Mouse (Mus musculus): ENCODE measurements around the gene Atg10. TPM values are rescaled to one million over a fixed set of nuclear protein-coding genes. Genes with fewer than 3 reads are reported as not detected.
A peak's percentile ranks its signal among the peaks of the same experiment; 100 is the strongest.
"Not testable (repeated sequence)": the region's sequence is repeated elsewhere in the genome, so short reads cannot be mapped to it uniquely, and the experiment has no call there.

The Atg10 gene
- polyA plus RNA-seq (2015; fragmentation: Nextera tagmentation; extraction: Ambion mirVana) = 26.5 and 29.1 TPM in 2 replicates

DNA sequence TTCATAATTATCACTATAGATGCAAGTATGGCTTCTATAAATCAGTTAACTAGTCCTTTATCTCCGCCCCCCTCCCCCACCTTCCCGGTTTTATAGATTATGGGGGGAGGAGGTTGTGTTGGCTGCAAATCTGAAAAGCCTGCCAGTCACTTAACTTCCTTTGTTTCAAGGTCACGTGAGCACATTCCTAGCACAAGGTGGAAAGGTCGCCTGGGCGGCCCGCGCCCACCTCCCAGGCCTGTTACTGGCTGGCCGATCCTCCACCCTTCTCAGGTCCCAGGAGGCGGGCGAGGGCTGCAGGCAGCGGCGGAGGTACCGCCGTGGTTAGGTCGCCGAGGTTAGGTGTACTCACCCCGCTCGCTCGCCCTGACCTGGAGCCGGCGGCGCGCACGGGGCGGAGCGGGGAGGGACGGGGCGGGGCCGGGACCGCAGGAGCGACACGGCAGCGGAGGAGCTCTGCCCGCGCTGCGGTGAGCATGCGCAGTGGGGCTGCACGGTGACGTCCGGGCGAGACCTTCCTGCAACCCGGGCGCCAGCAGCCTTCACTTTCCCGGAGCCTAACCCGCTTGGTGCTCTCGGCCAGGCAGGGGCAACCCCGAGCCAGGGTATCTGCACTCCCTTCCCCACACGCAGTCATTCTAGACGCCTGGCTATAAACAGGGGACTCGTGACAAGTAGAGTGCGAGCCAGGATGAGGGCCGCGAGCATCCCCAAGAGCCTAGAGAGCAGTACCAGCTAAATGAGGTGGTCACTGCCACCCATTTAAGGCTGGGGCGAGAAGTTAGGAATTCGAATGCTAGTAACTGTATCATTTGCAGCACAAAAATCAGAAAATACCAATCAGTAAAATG, at the start of gene Atg10:
Gene Atg10 (minus strand): TSS at position 382 of the 851 bp plus-strand sequence.
- no peaks in the 10 kb centered on the region for H3K27me3 ChIP-seq
- peak within 1 kb of the TSS; percentile 95 for H3K27ac ChIP-seq
- H3K4me2 ChIP-seq = peak within 1 kb of the TSS; percentile 65
- H3K9me3 ChIP-seq (replicated peaks) = no peaks in the 10 kb centered on the region
- WGBS = under 1% methylated on average over 55 of the region's 55 CpGs
- peak; percentile 97 for ATAC-seq (replicated peaks; ENCODE audit: insufficient number of reproducible peaks, insufficient read depth, low FRiP score, low read depth)
- H3K9ac ChIP-seq = peak within 1 kb of the TSS; percentile 83
- peaks cover 4% of the 10 kb centered on the region; the same call in 1 of the 2 replicates for H3K4me1 ChIP-seq (replicated peaks)
- peak within 1 kb of the TSS; percentile 67 for H3K4me3 ChIP-seq
- H3K36me3 ChIP-seq = no peaks in the 10 kb centered on the region

DNA sequence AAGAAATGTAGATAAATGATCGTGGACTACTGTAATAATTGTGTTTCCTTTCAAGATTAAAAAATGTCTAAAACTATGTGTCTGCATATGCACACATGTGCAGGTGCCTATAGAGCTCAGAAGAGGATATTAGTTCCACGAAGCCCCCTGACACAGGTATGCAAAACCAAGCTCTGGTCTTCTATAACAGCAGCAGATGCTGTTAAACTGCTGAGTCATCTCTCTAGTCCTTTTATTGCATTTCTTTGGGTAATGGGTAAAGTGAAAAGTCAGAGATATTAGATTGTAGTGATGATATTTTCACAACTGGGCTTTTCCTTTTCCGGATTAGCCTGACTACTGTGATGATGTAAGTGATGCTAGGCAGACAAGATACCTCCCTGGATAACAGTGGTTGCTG, 28.6 kb upstream of the Atg10 start:
- H3K4me1 ChIP-seq (replicated peaks) = no peaks in the 10 kb centered on the region
- 81% methylated on average over 3 of the region's 3 CpGs for WGBS
- no peak overlapping the region for H3K27ac ChIP-seq
- no peak overlapping the region for H3K9ac ChIP-seq
- no peaks in the 10 kb centered on the region for H3K9me3 ChIP-seq (replicated peaks)
- no peak overlapping the region for H3K4me3 ChIP-seq
- no peaks in the 10 kb centered on the region for H3K27me3 ChIP-seq
- no peaks in the 10 kb centered on the region for H3K36me3 ChIP-seq
- H3K4me2 ChIP-seq = no peak overlapping the region
- no peak for ATAC-seq (replicated peaks; ENCODE audit: insufficient number of reproducible peaks, insufficient read depth, low FRiP score, low read depth)

DNA sequence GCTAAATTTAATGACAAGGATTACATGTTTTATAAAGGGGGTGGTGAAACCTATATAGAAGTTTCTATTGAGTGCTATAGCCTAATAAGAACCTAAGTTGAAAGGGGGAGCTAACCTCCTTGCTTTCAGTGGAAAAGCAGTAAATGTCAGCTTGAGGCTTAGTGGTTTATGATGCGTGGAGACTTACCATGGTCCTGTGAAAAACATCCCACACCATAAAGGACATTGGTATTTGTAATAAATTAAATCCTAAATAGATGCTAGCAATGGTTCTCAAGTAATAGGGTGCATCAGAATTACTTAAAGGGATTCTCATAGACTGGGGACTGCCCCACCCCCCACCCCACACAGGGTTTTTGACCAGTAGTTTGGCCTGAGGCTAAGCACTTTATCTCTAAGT, 27.9 kb upstream of the Atg10 start:
- WGBS = 71% methylated on average over 1 of the region's 1 CpGs
- H3K4me2 ChIP-seq = no peak overlapping the region
- no peaks in the 10 kb centered on the region for H3K27me3 ChIP-seq
- H3K9ac ChIP-seq = no peak overlapping the region
- ATAC-seq (replicated peaks; ENCODE audit: insufficient number of reproducible peaks, insufficient read depth, low FRiP score, low read depth) = no peak
- no peaks in the 10 kb centered on the region for H3K4me1 ChIP-seq (replicated peaks)
- H3K27ac ChIP-seq = no peak overlapping the region
- no peaks in the 10 kb centered on the region for H3K36me3 ChIP-seq
- H3K9me3 ChIP-seq (replicated peaks) = no peaks in the 10 kb centered on the region
- no peak overlapping the region for H3K4me3 ChIP-seq

GRCm38 (mm10) chr13:91250050-91250449, 26.3 kb upstream of the Atg10 start:
- H3K27me3 ChIP-seq; H3K27ac ChIP-seq; H3K4me3 ChIP-seq; H3K36me3 ChIP-seq; H3K9ac ChIP-seq; H3K9me3 ChIP-seq (replicated peaks); ATAC-seq (replicated peaks; ENCODE audit: insufficient number of reproducible peaks, insufficient read depth, low FRiP score, low read depth); H3K4me1 ChIP-seq (replicated peaks); H3K4me2 ChIP-seq: not testable (repeated sequence)
- 88% methylated on average over 2 of the region's 2 CpGs for WGBS

DNA sequence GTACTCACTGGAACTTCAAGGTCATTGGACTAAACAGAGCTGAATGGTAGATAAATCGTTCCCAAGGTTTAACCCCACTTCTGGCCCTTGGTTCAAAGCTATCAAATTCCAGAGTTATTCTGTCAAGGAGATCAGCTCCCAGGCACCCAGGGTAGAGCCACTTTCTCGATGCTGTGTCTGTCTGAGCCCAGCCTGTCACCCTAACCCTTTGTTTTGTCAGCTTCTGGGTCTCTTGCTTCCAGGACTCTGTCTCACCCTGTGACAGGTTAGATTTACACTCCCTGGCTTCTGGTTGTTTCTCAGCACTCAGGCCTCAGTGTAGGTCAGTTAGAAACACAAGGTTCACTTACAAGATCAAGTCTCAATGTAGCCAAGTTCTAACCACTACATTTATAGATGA, 22.7 kb upstream of the Atg10 start:
- Histone ChIP-seq H3K27ac (no peak overlapping the region), H3K9me3 (replicated peaks) (no peaks in the 10 kb centered on the region), H3K27me3 (no peaks in the 10 kb centered on the region), H3K4me2 (no peak overlapping the region), H3K4me3 (no peak overlapping the region), H3K4me1 (replicated peaks) (no peaks in the 10 kb centered on the region), H3K36me3 (no peaks in the 10 kb centered on the region), H3K9ac (no peak overlapping the region)
- no peak for ATAC-seq (replicated peaks; ENCODE audit: insufficient number of reproducible peaks, insufficient read depth, low FRiP score, low read depth)
- 32% methylated on average over 2 of the region's 2 CpGs for WGBS

- Histone ChIP-seq H3K9me3 (replicated peaks) (no peaks in the 10 kb centered on the region), H3K36me3 (no peaks in the 10 kb centered on the region), H3K27me3 (no peaks in the 10 kb centered on the region), H3K4me1 (replicated peaks) (no peaks in the 10 kb centered on the region), H3K27ac (no peak overlapping the region), H3K4me3 (no peak overlapping the region), H3K9ac (no peak overlapping the region), H3K4me2 (no peak overlapping the region)
- ATAC-seq (replicated peaks; ENCODE audit: insufficient number of reproducible peaks, insufficient read depth, low FRiP score, low read depth) = no peak
- 84% methylated on average over 3 of the region's 3 CpGs for WGBS
Observed at GRCm38 (mm10) chr13:91237976-91238375, 14.2 kb upstream of the Atg10 start.

DNA sequence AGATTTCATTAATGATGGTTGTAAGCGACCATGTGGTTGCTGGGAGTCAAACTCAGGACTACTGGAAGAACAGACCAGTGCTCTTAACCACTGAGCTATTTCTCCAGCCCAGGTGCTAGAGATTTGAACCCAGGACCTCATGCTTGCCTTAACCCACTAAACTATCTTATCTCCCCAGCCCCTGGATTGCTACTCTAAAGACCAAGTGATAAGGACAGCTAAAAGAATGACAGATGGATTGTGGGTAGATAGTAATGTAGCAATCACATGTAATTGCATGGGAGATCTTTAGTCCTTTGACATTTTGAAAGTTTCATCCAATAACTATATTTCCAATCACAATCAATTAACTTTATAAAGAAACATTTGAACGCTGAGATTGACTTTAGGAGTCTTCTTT, 13.1 kb upstream of the Atg10 start:
- Histone ChIP-seq H3K9ac (no peak overlapping the region), H3K27ac (no peak overlapping the region), H3K4me1 (replicated peaks) (no peaks in the 10 kb centered on the region), H3K4me2 (no peak overlapping the region), H3K9me3 (replicated peaks) (no peaks in the 10 kb centered on the region), H3K27me3 (no peaks in the 10 kb centered on the region), H3K36me3 (no peaks in the 10 kb centered on the region), H3K4me3 (no peak overlapping the region)
- no peak for ATAC-seq (replicated peaks; ENCODE audit: insufficient number of reproducible peaks, insufficient read depth, low FRiP score, low read depth)
- 78% methylated on average over 2 of the region's 2 CpGs for WGBS

DNA sequence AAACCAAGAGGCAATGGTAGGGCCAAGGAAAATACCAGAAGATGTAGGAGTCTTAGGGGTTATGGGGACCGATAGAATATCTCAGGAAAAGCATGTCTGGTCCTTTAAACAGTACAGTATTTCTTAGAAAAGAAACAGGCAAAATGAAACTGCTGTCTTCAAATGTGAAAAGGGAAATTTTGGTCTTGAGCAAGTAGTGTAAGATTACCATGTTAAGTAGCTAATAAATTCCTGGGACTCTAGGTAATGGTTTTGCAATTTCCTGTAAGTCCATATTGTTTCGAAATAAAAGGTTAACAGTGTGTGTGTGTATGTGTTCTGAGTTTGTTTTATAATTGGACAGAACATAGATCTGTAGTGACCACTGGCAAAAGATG, 658 bp upstream of the Atg10 start:
- 57% methylated on average over 2 of the region's 2 CpGs for WGBS
- H3K4me2 ChIP-seq = peak overlapping the region; percentile 65
- H3K36me3 ChIP-seq = no peaks in the 10 kb centered on the region
- H3K4me3 ChIP-seq = peak overlapping the region; percentile 67
- peak overlapping the region; percentile 95 for H3K27ac ChIP-seq
- ATAC-seq (replicated peaks; ENCODE audit: insufficient number of reproducible peaks, insufficient read depth, low FRiP score, low read depth) = no peak
- no peaks in the 10 kb centered on the region for H3K27me3 ChIP-seq
- peak overlapping the region; percentile 83 for H3K9ac ChIP-seq
- peaks cover 4% of the 10 kb centered on the region; the same call in 1 of the 2 replicates for H3K4me1 ChIP-seq (replicated peaks)
- H3K9me3 ChIP-seq (replicated peaks) = no peaks in the 10 kb centered on the region

DNA sequence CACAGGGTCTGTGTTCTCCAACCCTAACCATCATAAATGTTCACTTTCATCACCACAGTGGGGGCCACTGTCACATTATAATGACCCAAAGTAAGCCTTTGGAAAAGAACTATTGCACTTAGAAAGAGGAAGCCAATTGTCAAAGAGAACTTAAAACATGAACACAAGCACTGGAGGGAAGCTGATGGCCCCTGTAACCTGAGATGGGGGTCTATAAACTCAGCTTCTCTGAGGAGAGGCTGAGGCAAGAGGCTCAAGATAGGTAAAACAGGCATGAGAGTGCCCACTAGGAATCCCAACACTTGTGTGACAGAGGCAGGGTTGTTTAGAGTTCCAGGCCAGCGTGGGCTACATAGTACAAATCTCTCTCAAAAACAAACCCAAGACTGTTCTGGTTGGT, 705 bp downstream of the Atg10 start:
- Histone ChIP-seq H3K4me2 (peak overlapping the region; percentile 65), H3K4me1 (replicated peaks) (peaks cover 4% of the 10 kb centered on the region; the same call in 1 of the 2 replicates), H3K36me3 (no peaks in the 10 kb centered on the region), H3K9ac (no peak overlapping the region), H3K9me3 (replicated peaks) (no peaks in the 10 kb centered on the region), H3K27me3 (no peaks in the 10 kb centered on the region), H3K4me3 (peak overlapping the region; percentile 67), H3K27ac (peak overlapping the region; percentile 95)
- WGBS = 69% methylated on average over 1 of the region's 1 CpGs
- no peak for ATAC-seq (replicated peaks; ENCODE audit: insufficient number of reproducible peaks, insufficient read depth, low FRiP score, low read depth)

GRCm38 (mm10) chr13:91221696-91222095, 2.1 kb downstream of the Atg10 start:
- Histone ChIP-seq H3K4me3 (no peak overlapping the region), H3K27ac (no peak overlapping the region), H3K36me3 (no peaks in the 10 kb centered on the region), H3K9ac (no peak overlapping the region), H3K9me3 (replicated peaks) (no peaks in the 10 kb centered on the region), H3K4me1 (replicated peaks) (peaks cover 4% of the 10 kb centered on the region; the same call in 1 of the 2 replicates), H3K27me3 (no peaks in the 10 kb centered on the region), H3K4me2 (no peak overlapping the region)
- 49% methylated on average over 4 of the region's 4 CpGs for WGBS
- ATAC-seq (replicated peaks; ENCODE audit: insufficient number of reproducible peaks, insufficient read depth, low FRiP score, low read depth) = no peak

DNA sequence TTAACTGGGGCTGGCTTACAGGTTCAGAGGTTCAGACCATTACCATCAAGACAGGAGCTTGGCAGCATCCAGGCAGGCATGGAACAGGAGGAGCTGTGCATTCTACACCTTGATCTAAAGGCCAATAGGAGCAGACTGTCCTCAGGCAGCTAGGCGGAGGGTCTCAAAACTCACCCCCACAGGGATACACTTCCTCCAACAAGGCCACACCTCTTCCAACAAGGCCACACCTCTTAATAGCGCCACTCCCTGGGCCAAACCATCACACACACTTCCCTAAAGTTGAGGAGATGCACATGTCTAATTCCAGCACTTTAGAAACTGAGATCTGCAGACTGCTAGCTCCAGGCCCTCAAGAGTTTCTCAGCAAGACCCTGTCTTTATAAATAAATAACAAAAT, 6.1 kb downstream of the Atg10 start:
- 83% methylated on average over 2 of the region's 2 CpGs for WGBS
- Histone ChIP-seq H3K4me3 (no peak overlapping the region), H3K27ac (no peak overlapping the region), H3K36me3 (no peaks in the 10 kb centered on the region), H3K4me1 (replicated peaks) (no peaks in the 10 kb centered on the region), H3K9ac (no peak overlapping the region), H3K9me3 (replicated peaks) (no peaks in the 10 kb centered on the region), H3K27me3 (no peaks in the 10 kb centered on the region), H3K4me2 (no peak overlapping the region)
- ATAC-seq (replicated peaks; ENCODE audit: insufficient number of reproducible peaks, insufficient read depth, low FRiP score, low read depth) = no peak

GRCm38 (mm10) chr13:91216656-91217205, 7.0 kb downstream of the Atg10 start:
- 64% methylated on average over 3 of the region's 3 CpGs for WGBS
- Histone ChIP-seq H3K36me3 (no peaks in the 10 kb centered on the region), H3K4me2 (no peak overlapping the region), H3K27ac (no peak overlapping the region), H3K4me3 (no peak overlapping the region), H3K9me3 (replicated peaks) (no peaks in the 10 kb centered on the region), H3K27me3 (no peaks in the 10 kb centered on the region), H3K9ac (no peak overlapping the region), H3K4me1 (replicated peaks) (no peaks in the 10 kb centered on the region)
- no peak for ATAC-seq (replicated peaks; ENCODE audit: insufficient number of reproducible peaks, insufficient read depth, low FRiP score, low read depth)

Measured in heart, embryonic 15.5 days (tissue).